Mouse (Mus musculus) heart, embryonic 12.5 days (tissue): ENCODE results near the gene Celf5. TPM values are rescaled to one million over a fixed set of nuclear protein-coding genes. Genes with fewer than 3 reads are reported as not detected.

Experiments
- ATAC-seq: fragments of 200-750 bp; cut with Nextera tagmentation; 2 replicates; pipeline ENCODE4 v1.8.0; 2017; ENCODE audit warnings: moderate TSS enrichment, moderate library complexity; ENCODE audit not compliant: insufficient number of reproducible peaks, low FRiP score
- H3K27ac ChIP-seq: fragments of 300-500 bp; sonication (generic); 2 replicates; pipeline ENCODE4 v1.5.1; 2016; ENCODE audit warnings: mild to moderate bottlenecking, moderate library complexity; ENCODE audit not compliant: poor library complexity, severe bottlenecking
- H3K27me3 ChIP-seq: fragments of 300-500 bp; sonication (generic); replicated peaks from 2 replicates; pipeline ENCODE4 v1.6.1; 2016; ENCODE audit warnings: mild to moderate bottlenecking, moderate library complexity
- H3K36me3 ChIP-seq: fragments of 300-500 bp; sonication (generic); 2 replicates; pipeline ENCODE4 v1.6.1; 2016; ENCODE audit warnings: mild to moderate bottlenecking, moderate library complexity
- H3K4me1 ChIP-seq: fragments of 300-500 bp; sonication (generic); replicated peaks from 2 replicates; pipeline ENCODE4 v1.6.1; 2016; ENCODE audit warnings: mild to moderate bottlenecking
- H3K4me2 ChIP-seq: fragments of 300-500 bp; sonication (generic); 2 replicates; pipeline ENCODE4 v1.6.1; 2016; ENCODE audit warnings: mild to moderate bottlenecking, moderate library complexity
- H3K4me3 ChIP-seq: fragments of 300-500 bp; sonication (generic); 2 replicates; pipeline ENCODE4 v1.5.1; 2016; ENCODE audit warnings: mild to moderate bottlenecking
- H3K9ac ChIP-seq: fragments of 300-500 bp; sonication (generic); 2 replicates; pipeline ENCODE4 v1.6.1; 2016; ENCODE audit warnings: mild to moderate bottlenecking, moderate library complexity
- H3K9me3 ChIP-seq: fragments of 300-500 bp; sonication (generic); replicated peaks from 2 replicates; pipeline ENCODE4 v1.6.1; 2016; ENCODE audit warnings: mild to moderate bottlenecking, moderate library complexity
- WGBS: fragments of 180-500 bp; shearing (Covaris S2); methylation state at CpG from one replicate; pipeline ENCODE4 v1.1.7; 2016; 5-methylcytosine and 5-hydroxymethylcytosine counted together
- polyA plus RNA-seq: library from polyadenylated mRNA; unstranded; fragments of >200 nt; fragmentation: Nextera tagmentation; extraction: Ambion mirVana; gene quantifications from 2 replicates; pipeline ENCODE4 v1.2.1, GENCODE M21; 2016

Gene Celf5
- polyA plus RNA-seq, 1 experiment from 2014 or later: 0.19 TPM

GRCm38 (mm10) chr10:81488081-81488480 is 5.6 kb upstream of the Celf5 start:
- no peak for ATAC-seq
- H3K27ac ChIP-seq: no peak overlapping the region

GRCm38 (mm10) chr10:81486496-81486895 is 4.0 kb upstream of the Celf5 start:
- Histone ChIP-seq H3K9ac (no peak overlapping the region), H3K9me3 (no peaks in the 10 kb centered on the region), H3K4me3 (no peak overlapping the region), H3K27ac (no peak overlapping the region), H3K4me2 (no peak overlapping the region), H3K27me3 (peaks cover 15% of the 10 kb centered on the region), H3K4me1 (peaks cover 22% of the 10 kb centered on the region), H3K36me3 (peaks cover 55% of the 10 kb centered on the region)
- 93% methylated on average over 10 of the region's 10 CpGs for WGBS
- ATAC-seq: no peak

More at GRCm38 (mm10) chr10:81488081-81488480, 5.6 kb upstream of the Celf5 start:
- 0 out of 2 replicates have a peak overlapping the region, but pooled peaks have one; percentile 3 for H3K9ac ChIP-seq
- H3K4me2 ChIP-seq: no peak overlapping the region
- peaks cover 14% of the 10 kb centered on the region for H3K4me1 ChIP-seq
- H3K4me3 ChIP-seq: no peak overlapping the region
- H3K36me3 ChIP-seq: peaks cover 71% of the 10 kb centered on the region
- H3K27me3 ChIP-seq: no peaks in the 10 kb centered on the region
- H3K9me3 ChIP-seq: no peaks in the 10 kb centered on the region
- WGBS: 68% methylated on average over 11 of the region's 11 CpGs

- Histone ChIP-seq H3K4me2 (no peak overlapping the region), H3K4me1 (peaks cover 22% of the 10 kb centered on the region), H3K9ac (no peak overlapping the region), H3K4me3 (no peak overlapping the region), H3K9me3 (no peaks in the 10 kb centered on the region), H3K36me3 (peaks cover 46% of the 10 kb centered on the region), H3K27ac (no peak overlapping the region), H3K27me3 (peaks cover 24% of the 10 kb centered on the region)
- ATAC-seq: no peak
- 62% methylated on average over 7 of the region's 7 CpGs for WGBS
Measured at GRCm38 (mm10) chr10:81485479-81486018, 3.0 kb upstream of the Celf5 start.

- Histone ChIP-seq H3K27ac (no peak overlapping the region), H3K9me3 (no peaks in the 10 kb centered on the region), H3K4me2 (no peak overlapping the region), H3K9ac (no peak overlapping the region), H3K4me3 (no peak overlapping the region), H3K4me1 (peaks cover 22% of the 10 kb centered on the region), H3K36me3 (peaks cover 41% of the 10 kb centered on the region), H3K27me3 (peaks cover 29% of the 10 kb centered on the region)
- ATAC-seq: no peak
- 26% methylated on average over 2 of the region's 2 CpGs for WGBS
Measured at GRCm38 (mm10) chr10:81485060-81485449, 2.5 kb upstream of the Celf5 start.

- H3K27me3 ChIP-seq: peaks cover 34% of the 10 kb centered on the region
- no peak overlapping the region for H3K27ac ChIP-seq
- H3K4me1 ChIP-seq: peaks cover 22% of the 10 kb centered on the region
- ATAC-seq: no peak
- 68% methylated on average over 6 of the region's 6 CpGs for WGBS
- peaks cover 36% of the 10 kb centered on the region for H3K36me3 ChIP-seq
- no peak overlapping the region for H3K4me3 ChIP-seq
- no peak overlapping the region for H3K9ac ChIP-seq
- no peaks in the 10 kb centered on the region for H3K9me3 ChIP-seq
- no peak overlapping the region for H3K4me2 ChIP-seq
Measured at GRCm38 (mm10) chr10:81484441-81485059, 2.0 kb upstream of the Celf5 start.

GRCm38 (mm10) chr10:81483983-81484382 is 1.5 kb upstream of the Celf5 start:
- Histone ChIP-seq H3K4me1 (peaks cover 22% of the 10 kb centered on the region), H3K4me3 (no peak overlapping the region), H3K9ac (no peak overlapping the region), H3K36me3 (peaks cover 30% of the 10 kb centered on the region), H3K27me3 (peaks cover 35% of the 10 kb centered on the region), H3K27ac (no peak overlapping the region), H3K4me2 (no peak overlapping the region), H3K9me3 (no peaks in the 10 kb centered on the region)
- 18% methylated on average over 9 of the region's 9 CpGs for WGBS
- ATAC-seq: no peak

- Histone ChIP-seq H3K36me3 (peaks cover 9% of the 10 kb centered on the region), H3K9ac (peak overlapping the region; percentile 67), H3K4me1 (peaks cover 8% of the 10 kb centered on the region), H3K27ac (no peak overlapping the region), H3K9me3 (no peaks in the 10 kb centered on the region), H3K27me3 (peaks cover 56% of the 10 kb centered on the region), H3K4me2 (peak overlapping the region; percentile 90), H3K4me3 (peak overlapping the region; percentile 51)
- ATAC-seq: no peak
- 6% methylated on average over 35 of the region's 35 CpGs for WGBS
Measured at GRCm38 (mm10) chr10:81481605-81482532, 640 bp downstream of the Celf5 start.

- H3K4me3 ChIP-seq: no peak overlapping the region
- H3K36me3 ChIP-seq: no peaks in the 10 kb centered on the region
- H3K9me3 ChIP-seq: no peaks in the 10 kb centered on the region
- no peaks in the 10 kb centered on the region for H3K4me1 ChIP-seq
- H3K9ac ChIP-seq: no peak overlapping the region
- peaks cover 96% of the 10 kb centered on the region for H3K27me3 ChIP-seq
- H3K4me2 ChIP-seq: no peak overlapping the region
- ATAC-seq: no peak
- H3K27ac ChIP-seq: no peak overlapping the region
- 69% methylated on average over 10 of the region's 10 CpGs for WGBS
Measured at GRCm38 (mm10) chr10:81474461-81474860, 8.0 kb downstream of the Celf5 start.

GRCm38 (mm10) chr10:81473003-81473451 is 9.5 kb downstream of the Celf5 start:
- Histone ChIP-seq H3K27ac (no peak overlapping the region), H3K4me3 (no peak overlapping the region), H3K4me1 (no peaks in the 10 kb centered on the region), H3K27me3 (peaks cover 99% of the 10 kb centered on the region), H3K36me3 (no peaks in the 10 kb centered on the region), H3K4me2 (no peak overlapping the region), H3K9ac (no peak overlapping the region), H3K9me3 (no peaks in the 10 kb centered on the region)
- WGBS: 2% methylated on average over 21 of the region's 22 CpGs
- ATAC-seq: no peak

GRCm38 (mm10) chr10:81472403-81473002 is 10.0 kb downstream of the Celf5 start:
- H3K36me3 ChIP-seq: no peaks in the 10 kb centered on the region
- no peak overlapping the region for H3K4me3 ChIP-seq
- no peaks in the 10 kb centered on the region for H3K9me3 ChIP-seq
- peaks cover 100% of the 10 kb centered on the region for H3K27me3 ChIP-seq
- H3K4me1 ChIP-seq: no peaks in the 10 kb centered on the region
- ATAC-seq: 0 out of 2 replicates have a peak, but pooled peaks have one; percentile 8
- H3K27ac ChIP-seq: no peak overlapping the region
- no peak overlapping the region for H3K9ac ChIP-seq
- H3K4me2 ChIP-seq: no peak overlapping the region
- WGBS: 4% methylated on average over 18 of the region's 18 CpGs

- WGBS: 44% methylated on average over 18 of the region's 18 CpGs
- no peak for ATAC-seq
- Histone ChIP-seq H3K4me2 (no peak overlapping the region), H3K27me3 (peaks cover 100% of the 10 kb centered on the region), H3K4me1 (no peaks in the 10 kb centered on the region), H3K4me3 (no peak overlapping the region), H3K9me3 (no peaks in the 10 kb centered on the region), H3K27ac (no peak overlapping the region), H3K36me3 (no peaks in the 10 kb centered on the region), H3K9ac (no peak overlapping the region)
Measured at GRCm38 (mm10) chr10:81470454-81470853, 12.1 kb downstream of the Celf5 start.
